Mouse (Mus musculus): Measurements from ENCODE around the gene Pla1a. TPM values are rescaled to one million over a fixed set of nuclear protein-coding genes. Genes with fewer than 3 reads are reported as not detected.

Pla1a gene
- polyA plus RNA-seq, 1 experiment from 2014 or later, result 0.67 TPM

DNA sequence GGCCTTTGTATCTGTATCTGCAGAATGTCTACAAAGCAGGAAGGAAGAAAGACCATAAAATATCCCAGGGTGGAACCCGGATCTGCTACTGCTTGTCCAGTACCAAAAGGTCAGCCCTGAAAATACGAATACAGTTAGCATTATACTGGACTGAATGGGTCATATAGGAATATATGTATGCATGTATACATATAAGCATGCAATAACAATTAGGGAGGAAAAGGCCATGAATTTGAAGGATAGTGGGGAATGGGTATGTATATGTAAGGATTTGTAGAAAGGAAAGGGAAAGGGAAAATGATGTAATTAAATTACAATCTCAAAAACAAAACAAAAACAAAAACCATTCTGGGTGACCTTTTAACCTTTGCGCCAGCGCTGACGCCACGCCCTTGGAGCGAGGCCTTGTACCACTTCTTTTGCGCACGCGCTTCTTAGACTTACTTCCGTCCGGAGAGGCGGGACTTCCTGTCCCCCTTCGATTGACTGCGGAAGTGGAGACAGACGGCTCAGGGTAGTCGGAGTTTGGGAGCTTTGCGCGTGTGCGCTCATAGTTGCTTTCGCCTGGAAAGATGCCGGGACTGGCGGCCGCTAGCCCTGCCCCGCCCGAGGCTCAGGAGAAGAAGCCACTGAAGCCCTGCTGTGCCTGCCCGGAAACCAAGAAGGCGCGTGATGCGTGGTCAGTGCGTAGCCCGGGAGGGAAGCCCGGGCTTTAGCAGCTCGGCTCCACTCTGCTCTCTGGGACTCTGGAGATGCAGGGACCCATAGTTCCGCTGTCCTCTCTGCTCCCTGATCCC lies 86.2 kb downstream of the Pla1a start, which contains the start of the genes Cox17 and Gm21987:
Gene Cox17 (plus strand): TSS at position 463 of the 797 bp plus-strand sequence.
Gene Gm21987 (plus strand): TSS at position 512 of the 797 bp plus-strand sequence.
- peak; percentile 89; the same call in 1 of the 2 replicates for ATAC-seq (ENCODE audit: insufficient number of reproducible peaks, low FRiP score, low TSS enrichment, low read depth)
- Histone ChIP-seq H3K4me2 (peak within 1 kb of the TSS; percentile 51), H3K9ac (peak within 1 kb of the TSS; percentile 65), H3K4me1 (peaks cover 8% of the 10 kb centered on the region), H3K36me3 (peaks cover 21% of the 10 kb centered on the region), H3K27ac (peak within 1 kb of the TSS; percentile 93), H3K4me3 (peak within 1 kb of the TSS; percentile 86), H3K9me3 (no peaks in the 10 kb centered on the region), H3K27me3 (no peaks in the 10 kb centered on the region)
- WGBS, result 3% methylated on average over 35 of the region's 35 CpGs

Other genes with a start within 250 kb of the Pla1a start
- not detected in 2 replicates for gene Nr1i2, start 138.3 kb downstream of the Pla1a start, polyA plus RNA-seq (2015; fragmentation: Nextera tagmentation; extraction: Ambion mirVana)
- gene Maats1, start 91.0 kb downstream of the Pla1a start, polyA plus RNA-seq (2015; fragmentation: Nextera tagmentation; extraction: Ambion mirVana), result 0.11 TPM in 1 of 2 replicates, not detected in the other
- 104 and 121 TPM in 2 replicates for gene Cox17, start 86.2 kb downstream of the Pla1a start, polyA plus RNA-seq (2015; fragmentation: Nextera tagmentation; extraction: Ambion mirVana)
- 0.55 TPM in 1 of 2 replicates, not detected in the other for gene Gm21987, start 86.1 kb downstream of the Pla1a start, polyA plus RNA-seq (2015; fragmentation: Nextera tagmentation; extraction: Ambion mirVana)
- 3.2 and 8.5 TPM in 2 replicates for gene Popdc2, start 70.9 kb downstream of the Pla1a start, polyA plus RNA-seq (2015; fragmentation: Nextera tagmentation; extraction: Ambion mirVana)
- gene Adprh, start 19.6 kb upstream of the Pla1a start, polyA plus RNA-seq (2015; fragmentation: Nextera tagmentation; extraction: Ambion mirVana), result 106 TPM in 2 replicates
- 0.35 and 0.38 TPM in 2 replicates for gene Cd80, start 22.4 kb upstream of the Pla1a start, polyA plus RNA-seq (2015; fragmentation: Nextera tagmentation; extraction: Ambion mirVana)
- 26.6 and 28.3 TPM in 2 replicates for gene Timmdc1, start 89.5 kb upstream of the Pla1a start, polyA plus RNA-seq (2015; fragmentation: Nextera tagmentation; extraction: Ambion mirVana)
- gene Poglut1, start 117.1 kb upstream of the Pla1a start, polyA plus RNA-seq (2015; fragmentation: Nextera tagmentation; extraction: Ambion mirVana), result 53.1 and 58.5 TPM in 2 replicates
- gene Tmem39a, start 125.6 kb upstream of the Pla1a start, polyA plus RNA-seq (2015; fragmentation: Nextera tagmentation; extraction: Ambion mirVana), result 154 and 161 TPM in 2 replicates

All from limb, embryonic 15.5 days (tissue).